Mouse (Mus musculus) layer of hippocampus, postnatal 36 days (tissue): Measurements from ENCODE around the gene Snhg11. TPM values are rescaled to one million over a fixed set of nuclear protein-coding genes. Genes with fewer than 3 reads are reported as not detected.
A peak's percentile ranks its signal among the peaks of the same experiment; 100 is the strongest.
"Not testable (repeated sequence)": the region's sequence is repeated elsewhere in the genome, so short reads cannot be mapped to it uniquely, and the experiment has no call there.

Source experiments
- DNase-seq, 2 experiments: peaks; one replicate each; pipeline ENCODE4 v3.0.0; 2022
- total RNA-seq, 2 experiments: library from RNA; stranded (reverse); gene quantifications; 2 replicates each; pipeline ENCODE4 v1.2.3; 2021

The Snhg11 gene
- total RNA-seq, 2 experiments from 2014 or later = 527 to 578 TPM

DNA sequence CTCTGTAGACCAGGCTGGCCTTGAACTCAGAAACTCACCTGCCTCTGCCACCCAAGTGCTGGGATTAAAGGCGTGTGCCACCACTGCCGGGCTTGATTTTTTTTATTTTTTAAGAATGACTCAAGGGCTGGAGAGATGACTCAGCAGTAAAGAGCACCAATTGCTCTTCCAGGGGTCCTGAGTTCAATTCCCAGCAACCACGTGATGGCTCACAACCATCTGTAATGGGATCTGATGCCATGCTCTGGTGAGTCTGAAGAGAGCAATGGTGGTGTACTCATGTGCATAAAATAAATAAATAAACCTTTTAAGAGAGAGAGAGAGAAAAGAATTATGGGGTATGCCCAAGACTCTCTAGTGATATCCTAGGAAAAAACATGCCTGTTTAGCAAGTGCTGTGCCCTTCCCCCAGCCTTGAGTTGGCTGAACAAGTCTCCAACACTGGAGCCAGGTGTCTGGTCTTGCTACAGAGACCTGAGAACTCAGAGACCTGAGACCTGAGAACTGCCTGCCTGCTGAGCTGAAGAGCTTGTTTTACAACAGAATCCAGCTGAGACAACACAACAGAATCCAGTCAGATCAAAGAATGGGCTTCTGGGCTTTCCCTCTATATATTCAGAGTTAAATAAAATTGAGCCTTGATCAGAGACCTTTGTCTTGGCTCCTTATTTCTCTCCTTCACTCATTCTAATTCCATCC lies 5.8 kb upstream of the Snhg11 start:
- no peak for DNase-seq

DNA sequence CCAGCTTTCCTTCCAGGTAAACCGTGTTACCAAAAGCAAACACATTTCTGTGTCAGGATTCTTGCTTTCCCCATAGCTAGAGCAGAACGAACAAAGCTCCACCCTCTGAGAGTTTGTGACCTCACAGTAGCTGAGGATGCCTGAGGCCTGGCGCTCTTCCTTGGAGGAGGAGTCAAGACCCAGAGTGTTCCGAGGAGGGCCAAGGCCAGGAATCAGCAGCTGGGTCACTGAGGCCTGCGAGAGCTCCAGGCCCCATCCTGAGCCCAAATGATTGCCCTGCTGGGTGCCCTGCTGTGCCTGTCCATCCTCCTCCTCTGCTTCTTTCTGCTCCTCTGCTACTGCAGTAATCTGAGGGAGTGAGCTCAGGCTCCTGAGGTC lies 5.3 kb upstream of the Snhg11 start:
- DNase-seq = no peak

DNA sequence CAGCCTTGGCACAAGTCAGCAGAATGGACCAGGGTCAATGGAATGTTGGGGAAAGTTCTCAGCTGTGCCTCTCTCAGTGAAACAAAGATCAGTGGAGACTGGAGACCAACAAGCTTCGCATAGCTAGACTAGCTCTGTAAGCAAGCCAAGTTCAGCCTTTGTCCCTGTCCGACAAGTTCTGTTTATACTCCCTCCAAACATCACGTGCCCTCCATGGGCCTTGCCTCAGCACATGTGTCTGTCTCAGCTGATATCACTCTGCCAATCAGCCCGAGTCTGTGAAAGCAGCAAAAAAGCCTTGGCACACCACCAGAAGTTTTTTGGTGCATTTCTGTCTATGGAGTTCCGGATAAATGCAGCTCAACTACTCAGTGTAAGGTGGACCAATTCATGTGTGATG lies 2.4 kb upstream of the Snhg11 start:
- DNase-seq = no peak

DNA sequence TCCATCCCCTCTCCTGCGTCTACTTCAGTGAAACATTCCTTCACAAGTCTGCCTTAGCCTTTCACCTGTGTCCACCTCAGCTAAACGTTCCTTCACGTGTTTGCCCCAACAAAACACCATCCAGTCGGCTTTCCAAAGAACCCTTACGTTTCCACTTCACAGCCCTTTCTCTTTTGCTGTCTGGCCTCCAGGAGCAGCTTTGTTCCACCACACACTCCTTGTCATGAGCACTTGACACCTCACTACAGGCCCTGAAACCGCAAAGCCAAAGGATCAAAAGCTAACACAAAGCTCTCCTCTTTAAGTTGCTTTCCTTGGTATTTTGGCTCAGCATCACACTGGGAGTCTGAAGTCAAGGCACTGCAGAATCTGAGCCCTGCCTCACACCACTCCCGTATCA lies 1.9 kb upstream of the Snhg11 start:
- no peak for DNase-seq

DNA sequence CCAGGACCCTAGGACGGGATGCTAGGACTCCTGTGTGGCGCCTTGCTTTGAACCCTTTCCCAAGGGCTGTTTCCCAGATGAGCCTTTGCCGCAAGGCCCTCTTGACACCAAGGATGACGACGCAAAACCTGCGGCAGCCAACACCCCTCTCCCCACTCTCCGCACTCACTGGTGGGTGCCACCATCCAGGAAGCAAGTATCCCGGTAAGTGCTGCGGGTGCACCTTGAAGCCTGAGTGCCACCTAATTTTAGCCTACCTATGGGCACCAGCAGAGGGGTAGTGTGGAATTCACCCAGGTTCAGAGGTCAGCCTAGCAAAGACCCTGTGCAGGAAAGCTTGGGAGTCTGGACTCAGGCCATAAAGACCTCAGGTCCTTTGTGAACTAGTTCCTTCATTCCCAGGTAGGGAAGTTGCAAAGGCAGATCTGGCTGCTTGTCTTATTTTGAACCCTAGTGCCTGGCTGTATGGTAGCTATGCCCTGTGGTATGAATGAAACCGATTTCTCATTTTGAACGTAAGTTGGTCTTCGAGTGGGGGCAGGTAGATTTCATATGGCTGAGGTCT lies 767 bp downstream of the Snhg11 start:
- DNase-seq = no peak

DNA sequence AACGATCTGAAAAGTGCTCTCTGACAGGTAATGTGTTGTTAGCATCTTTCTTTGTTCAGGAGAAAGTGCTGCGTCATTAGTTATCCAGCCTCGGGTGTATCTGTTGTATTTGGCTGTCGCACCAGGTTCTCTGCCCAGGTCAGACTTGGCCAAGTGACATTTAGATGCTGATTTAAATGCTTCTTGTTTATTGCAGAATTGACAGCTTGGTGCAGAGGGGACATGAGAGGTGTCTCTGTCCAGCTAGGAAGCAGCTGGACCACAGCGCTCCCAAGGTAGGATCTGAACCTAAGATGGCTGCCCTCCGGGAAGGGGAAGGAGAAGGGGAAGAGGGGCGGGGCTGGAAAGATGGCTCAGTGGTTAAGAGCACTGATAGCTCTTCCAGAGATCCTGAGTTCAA lies 1.4 kb downstream of the Snhg11 start:
- peak in 1 of 2 experiments; percentile 35 for DNase-seq

DNA sequence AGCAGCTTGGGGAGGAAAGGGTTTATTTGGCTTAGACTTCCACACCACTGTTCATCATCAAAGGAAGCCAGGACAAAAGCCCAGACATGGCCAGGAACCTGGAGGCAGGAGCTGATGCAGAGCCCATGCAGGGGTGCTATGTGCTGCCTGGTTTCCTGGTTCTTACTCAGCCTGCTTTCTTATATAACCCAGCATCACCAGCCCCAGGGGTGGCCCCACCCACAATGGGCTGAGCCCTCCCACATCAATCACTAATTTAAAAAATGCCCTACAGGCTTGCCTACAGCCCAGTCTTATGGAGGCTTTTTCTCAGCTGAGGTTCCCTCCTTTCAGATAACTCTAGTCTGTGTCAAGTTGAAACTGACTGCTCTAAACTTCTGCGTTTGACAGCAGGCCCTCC lies 2.4 kb downstream of the Snhg11 start:
- no peak for DNase-seq

DNA sequence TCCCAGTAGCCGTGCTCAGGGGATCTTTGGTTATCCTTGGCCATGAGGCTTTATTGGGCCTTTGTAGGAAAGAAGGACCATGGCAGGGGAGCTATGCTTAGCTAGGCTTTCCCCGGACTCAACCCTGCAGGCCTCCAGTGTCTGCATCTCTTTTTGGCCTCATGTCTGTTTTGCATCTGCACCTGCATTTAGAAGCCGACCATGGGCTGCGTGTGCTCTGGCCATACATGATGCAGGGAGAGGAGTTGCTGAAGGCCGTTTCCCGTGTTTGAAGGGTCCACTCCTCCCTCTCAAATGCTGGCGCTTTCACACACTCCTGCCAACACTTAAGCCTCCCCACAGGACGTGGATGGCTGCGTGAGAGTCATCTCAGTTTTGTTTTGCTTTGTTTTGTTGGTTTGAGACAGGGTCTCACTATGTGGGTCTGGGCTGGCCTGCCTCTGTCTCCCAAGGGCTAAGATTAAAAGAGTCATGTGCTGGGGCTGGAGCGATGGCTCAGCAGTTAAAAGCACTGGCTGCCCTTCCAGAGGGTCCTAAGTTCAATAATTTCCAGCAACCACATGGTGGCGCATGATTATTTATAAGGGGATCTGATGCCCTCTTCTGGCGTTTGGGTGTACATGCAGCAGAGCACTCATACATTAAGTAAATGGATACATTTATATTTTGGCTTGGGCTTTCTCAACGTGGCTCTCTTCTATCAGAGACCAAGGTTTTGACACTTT lies 4.1 kb downstream of the Snhg11 start:
- peak; percentile 30 to 49 for DNase-seq

DNA sequence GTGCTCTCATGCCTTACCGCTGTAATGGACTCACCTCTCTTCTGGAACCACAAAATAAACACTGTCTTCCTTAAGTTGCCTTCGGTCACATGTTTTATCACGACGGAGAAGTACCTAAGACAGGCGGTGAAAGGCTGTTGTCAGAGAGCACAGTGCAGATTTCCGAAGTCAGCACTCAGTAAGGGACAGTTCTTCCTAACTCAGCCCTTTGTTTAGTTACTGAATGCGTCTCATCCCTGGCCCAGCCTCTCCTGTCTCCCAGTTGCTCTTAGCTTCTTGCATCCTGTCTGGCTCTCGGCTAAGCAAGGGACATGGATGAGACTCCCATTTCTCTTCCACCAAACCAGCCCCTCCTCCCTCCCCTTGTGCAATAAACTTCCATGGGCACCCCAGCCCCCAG lies 10.6 kb downstream of the Snhg11 start:
- no peak for DNase-seq

DNA sequence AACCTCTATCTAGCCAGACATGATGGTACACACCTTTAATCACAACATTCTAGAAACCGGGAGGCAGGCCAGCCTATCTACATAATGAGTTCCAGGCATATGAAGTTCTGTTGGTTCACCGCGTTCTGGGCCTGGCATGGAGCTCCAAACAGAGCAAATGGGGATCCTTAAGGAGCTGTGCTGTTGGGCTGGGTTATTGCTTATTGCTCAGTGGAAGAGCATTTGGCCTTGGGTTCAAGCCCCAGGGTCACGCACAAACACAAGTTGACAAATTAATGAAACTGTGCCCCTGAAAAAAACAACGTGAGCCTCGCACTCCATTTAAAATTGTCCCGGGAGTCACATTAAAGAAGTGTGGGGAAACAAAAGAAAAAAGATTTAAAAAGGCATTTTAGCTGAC lies 14.0 kb downstream of the Snhg11 start:
- no peak for DNase-seq

DNA sequence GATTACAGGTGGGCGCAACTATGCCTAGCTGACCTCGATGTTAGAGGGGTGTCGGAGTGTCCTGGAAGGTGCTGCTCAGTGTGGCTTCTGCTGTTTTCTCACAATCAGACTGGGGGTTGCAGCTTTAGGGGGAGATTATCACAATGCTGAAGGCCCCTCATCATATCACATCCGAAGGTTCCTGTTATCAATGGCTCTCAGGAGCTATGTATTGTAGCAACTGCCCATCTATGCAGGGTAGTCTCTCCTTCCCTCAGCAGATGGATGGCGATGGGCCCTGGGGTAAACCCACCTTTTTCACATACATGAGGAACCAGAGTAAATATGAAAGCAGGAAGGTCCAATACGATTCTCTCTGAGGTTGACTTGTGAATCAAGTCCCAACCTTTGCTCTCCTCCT lies 20.9 kb downstream of the Snhg11 start:
- no peak for DNase-seq

DNA sequence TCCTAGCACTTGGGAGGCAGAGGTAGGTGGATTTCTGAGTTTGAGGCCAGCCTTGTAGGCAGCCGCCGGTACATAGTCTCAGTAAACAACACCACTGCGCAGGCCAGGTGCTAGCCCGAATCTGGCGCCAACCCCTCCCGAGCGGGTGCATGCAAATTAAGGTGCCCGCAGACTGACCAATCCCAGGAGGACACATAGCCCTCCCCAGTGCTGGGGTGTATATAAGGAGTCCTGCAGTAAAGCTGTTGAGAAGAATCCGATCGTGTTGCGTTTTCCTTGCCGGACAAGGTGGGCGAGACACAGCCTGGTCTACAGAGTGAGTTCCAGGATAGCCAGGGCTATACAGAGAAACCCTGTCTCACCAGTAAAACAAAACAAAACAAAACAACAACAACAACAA lies 21.7 kb downstream of the Snhg11 start:
- DNase-seq = not testable (repeated sequence)

DNA sequence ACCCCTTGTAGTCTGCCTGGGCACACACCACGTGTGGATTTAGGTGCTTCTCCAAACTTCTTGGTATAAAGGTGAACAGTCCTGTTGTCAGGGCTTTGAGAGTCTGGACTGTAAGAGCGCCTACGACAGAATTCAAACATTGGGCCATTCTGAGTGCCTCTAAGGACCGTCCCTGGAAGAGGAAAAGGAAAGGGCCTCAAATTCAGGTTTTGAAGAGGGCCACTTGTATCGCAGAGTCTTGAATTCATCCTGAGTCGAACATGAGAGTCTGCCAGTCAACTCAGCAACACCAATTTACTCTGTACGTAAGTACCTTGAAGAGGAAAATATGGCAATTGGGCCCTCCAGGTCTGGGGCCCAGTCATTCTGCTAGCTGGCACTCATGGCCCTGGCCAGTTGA lies 27.5 kb downstream of the Snhg11 start:
- no peak for DNase-seq

DNA sequence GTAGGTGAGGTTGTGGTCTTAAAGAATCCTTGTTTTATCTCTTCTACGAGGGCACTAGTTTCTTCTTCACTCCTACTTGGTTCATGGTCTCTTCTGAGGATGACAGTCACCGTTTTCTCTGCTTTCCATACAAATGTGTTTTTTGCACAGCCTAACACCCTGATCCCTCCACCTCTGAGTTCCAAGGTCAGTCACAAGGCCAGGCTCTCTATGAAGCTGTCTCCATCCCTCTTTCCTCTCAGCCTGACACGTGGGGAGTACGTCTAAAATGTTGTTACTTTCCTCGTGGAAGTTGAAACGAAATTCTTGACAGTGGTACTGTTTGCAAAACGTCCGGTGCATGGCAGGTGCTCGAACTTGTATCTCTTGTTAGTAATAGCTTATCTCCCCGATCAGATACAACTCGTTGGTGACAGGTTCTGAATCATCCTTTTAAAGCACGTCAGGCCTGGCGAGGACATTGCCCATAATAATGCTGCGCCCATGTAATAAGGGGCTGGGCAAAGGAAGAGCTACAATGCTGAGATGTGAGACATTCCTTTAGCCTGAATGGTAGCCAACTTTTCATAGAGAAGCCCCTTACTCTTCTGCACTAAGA lies 33.7 kb downstream of the Snhg11 start:
- no peak for DNase-seq

DNA sequence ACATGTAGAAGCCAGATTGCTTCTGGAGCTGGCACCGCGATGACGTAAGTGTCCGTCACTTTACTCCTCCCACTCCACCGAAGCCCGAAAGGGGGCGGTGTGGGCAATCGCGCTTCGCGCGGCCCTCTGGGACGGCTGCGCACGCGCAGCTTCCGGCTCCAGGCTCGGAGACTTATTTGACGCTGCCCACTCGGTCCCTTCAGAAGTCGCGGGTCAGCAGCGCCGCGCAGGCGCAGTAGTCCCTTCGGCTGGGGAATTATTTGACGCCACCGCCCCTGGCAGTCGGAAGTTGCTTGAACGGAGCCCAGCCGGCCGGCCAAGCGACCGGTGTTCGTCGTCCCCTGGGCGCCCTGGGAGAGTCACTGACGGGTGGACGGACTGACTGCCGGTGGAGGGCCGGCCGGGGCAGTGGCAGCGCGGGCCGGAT lies 34.2 kb downstream of the Snhg11 start, which contains the start of gene Ralgapb:
Gene Ralgapb (plus strand): TSS at position 254 of the 427 bp plus-strand sequence.
- DNase-seq = peak; percentile 99

DNA sequence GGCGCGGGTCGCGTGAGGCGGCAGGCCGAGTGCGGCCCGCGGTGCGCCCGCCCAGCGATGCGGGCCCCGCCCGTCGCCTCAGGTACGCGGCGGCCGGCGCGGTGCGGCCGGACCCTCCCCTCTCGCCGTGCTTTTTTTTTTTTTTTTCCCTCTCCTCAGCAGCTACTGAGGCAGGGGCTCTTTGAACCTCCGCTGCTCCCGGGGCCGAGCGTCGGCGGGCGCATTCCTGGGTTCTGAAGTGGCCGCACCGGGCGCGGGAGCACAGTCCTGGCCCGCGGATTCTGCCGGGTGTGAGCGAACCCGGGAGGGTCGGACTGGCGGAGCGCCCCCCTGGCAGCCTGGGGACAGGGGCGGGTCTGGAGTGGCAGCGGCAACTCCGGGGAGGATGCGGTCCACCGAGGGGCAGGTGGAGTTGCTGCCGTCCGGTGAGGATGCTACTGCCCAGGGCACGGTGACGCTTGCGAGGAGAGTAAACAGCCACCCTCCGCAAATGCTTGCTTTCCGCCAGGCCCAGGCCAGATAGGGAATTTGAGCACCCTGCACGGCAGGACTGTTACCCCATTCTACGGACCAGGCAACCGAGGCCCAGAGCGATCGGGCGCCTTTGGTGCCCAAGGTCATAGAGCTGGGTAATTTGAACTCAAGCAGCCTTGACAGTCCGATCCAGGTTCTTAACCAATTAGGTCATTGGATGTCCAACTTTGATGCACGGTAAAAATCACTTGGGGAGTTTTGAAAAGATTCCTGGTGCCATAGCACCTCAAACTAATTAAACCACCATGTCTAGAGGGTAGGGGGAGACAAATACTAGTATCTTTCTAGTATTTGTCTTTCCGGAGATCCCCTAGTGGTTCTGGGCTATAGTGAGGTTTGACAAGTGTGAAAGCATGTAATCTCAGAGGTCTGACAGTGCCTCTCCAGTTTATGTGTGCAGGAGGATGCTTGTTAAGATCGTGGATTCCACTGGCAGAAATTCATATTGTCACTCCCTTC lies 34.9 kb downstream of the Snhg11 start:
- peak; percentile 30 to 31 for DNase-seq

DNA sequence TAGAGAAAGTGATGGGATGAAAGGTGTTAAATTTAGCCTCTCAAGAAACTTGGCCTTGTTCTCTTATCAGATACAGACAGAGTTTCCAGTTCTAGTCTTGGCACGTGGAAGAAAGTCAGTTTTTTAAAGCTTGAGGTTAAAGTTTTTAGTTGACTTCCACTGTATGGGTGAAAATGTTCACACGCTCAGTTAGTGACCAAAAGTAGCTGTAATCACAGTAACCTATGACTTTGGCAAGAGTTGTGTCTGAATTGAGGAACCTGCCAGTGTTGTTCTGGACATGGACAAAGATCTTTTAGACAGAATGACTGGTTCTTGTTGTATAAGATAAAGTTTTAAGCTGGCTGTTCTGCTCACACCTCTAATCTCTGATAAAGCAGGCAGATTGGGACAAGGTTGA lies 37.8 kb downstream of the Snhg11 start:
- no peak for DNase-seq

DNA sequence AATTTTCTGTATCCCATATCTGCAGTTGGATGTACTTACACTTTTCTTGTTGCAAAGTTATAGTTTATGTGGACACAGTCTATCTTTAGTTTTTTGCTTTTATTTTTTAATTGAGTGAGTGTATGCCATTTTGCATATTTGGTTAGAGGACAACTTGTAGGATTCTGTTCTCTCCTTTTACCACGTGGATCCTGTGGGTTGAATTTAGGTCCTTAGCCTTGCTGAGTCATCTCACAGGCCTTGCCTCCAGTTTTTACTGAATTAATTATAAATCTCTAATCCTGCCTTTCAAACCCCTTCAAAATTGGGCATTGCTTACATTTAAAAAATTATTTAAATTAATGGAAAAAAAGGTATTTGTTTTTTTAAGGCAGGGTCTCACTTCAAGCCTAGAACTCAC lies 40.4 kb downstream of the Snhg11 start:
- DNase-seq = no peak

DNA sequence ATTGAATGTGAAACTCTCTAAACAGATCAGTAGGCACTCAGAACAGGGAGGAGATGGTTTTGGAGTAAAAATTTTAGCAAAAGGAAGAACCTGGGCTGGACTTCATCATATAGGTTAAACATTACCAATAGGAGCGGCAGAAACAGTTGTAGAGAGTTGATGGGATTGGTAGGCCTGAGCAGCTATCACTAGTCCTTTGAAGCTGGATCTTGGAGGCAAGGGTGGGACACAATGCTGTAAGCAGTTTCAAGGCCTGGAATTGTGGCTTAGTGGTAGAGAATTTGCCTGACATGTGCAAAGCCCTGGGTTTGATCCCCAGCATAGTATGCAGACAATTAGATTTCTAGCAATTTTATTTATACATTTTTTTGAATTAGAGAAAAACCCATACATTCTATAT lies 43.2 kb downstream of the Snhg11 start:
- DNase-seq = no peak
